Comparison of ENCODE assay signal across 8 mouse cellular contexts in genomic region chr4:141789564-141790218, GRCm38 (mm10). TPM values are rescaled to one million over a fixed set of nuclear protein-coding genes. Genes with fewer than 3 reads are reported as not detected.
DNase-seq lines count a peak whose midpoint lies in the region; ATAC-seq and TF ChIP-seq lines count a peak whose summit lies in the region.

No protein-coding gene starts in this region.

- no peak for ATAC-seq in forebrain, embryonic 12.5 days (ENCODE audit: low FRiP score)
- peak; percentile 9 for ATAC-seq in liver, embryonic 11.5 days (replicated peaks; ENCODE audit: low FRiP score)
- ATAC-seq in stomach, embryonic 15.5 days (ENCODE audit: insufficient read depth, low FRiP score, low read depth) = no peak
- no peak for ATAC-seq in granulocyte monocyte progenitor cell, adult 5-6 weeks (replicated peaks; ENCODE audit: poor library complexity, severe bottlenecking)

- no peaks in the 10 kb centered on the region for H3K27me3 ChIP-seq in testis, adult 2 months (ENCODE audit: control insufficient read depth, insufficient read depth, low read length)
- H3K27me3 ChIP-seq in forebrain, embryonic 12.5 days = no peaks in the 10 kb centered on the region
- no peaks in the 10 kb centered on the region for H3K27me3 ChIP-seq in liver, embryonic 11.5 days (replicated peaks; ENCODE audit: control insufficient read depth, insufficient read depth, low read length)
- H3K27me3 ChIP-seq in stomach, embryonic 15.5 days (replicated peaks) = no peaks in the 10 kb centered on the region

- H3K9me3 ChIP-seq in forebrain, embryonic 12.5 days = no peaks in the 10 kb centered on the region
- no peaks in the 10 kb centered on the region for H3K9me3 ChIP-seq in liver, embryonic 11.5 days (ENCODE audit: control insufficient read depth, low read length)
- no peaks in the 10 kb centered on the region for H3K9me3 ChIP-seq in stomach, embryonic 15.5 days

- peak overlapping the region; percentile 23 for H3K27ac ChIP-seq in testis, adult 2 months (ENCODE audit: control insufficient read depth, insufficient read depth, low read depth, low read length)
- H3K27ac ChIP-seq in forebrain, embryonic 12.5 days = peak overlapping the region; percentile 72; the same call in 1 of the 2 replicates
- H3K27ac ChIP-seq in liver, embryonic 11.5 days (ENCODE audit: low read depth, low read length) = peak overlapping the region; percentile 75
- H3K27ac ChIP-seq in stomach, embryonic 15.5 days = peak overlapping the region; percentile 78; the same call in 1 of the 2 replicates

- H3K4me3 ChIP-seq in testis, adult 2 months (ENCODE audit: control insufficient read depth, low read depth, low read length) = peak overlapping the region; percentile 87
- H3K4me3 ChIP-seq in forebrain, embryonic 12.5 days (replicated peaks) = peak overlapping the region; percentile 96
- peak overlapping the region; percentile 91 for H3K4me3 ChIP-seq in liver, embryonic 11.5 days (ENCODE audit: low read depth, low read length)
- peak overlapping the region; percentile 100 for H3K4me3 ChIP-seq in stomach, embryonic 15.5 days (replicated peaks)

- peak overlapping the region; percentile 81 for H3K4me2 ChIP-seq in forebrain, embryonic 12.5 days
- peak overlapping the region; percentile 94 for H3K4me2 ChIP-seq in liver, embryonic 11.5 days
- H3K4me2 ChIP-seq in stomach, embryonic 15.5 days = peak overlapping the region; percentile 81

- WGBS in forebrain, embryonic 12.5 days = 55% methylated on average over 3 of the region's 3 CpGs
- WGBS in liver, embryonic 11.5 days = 24% methylated on average over 3 of the region's 3 CpGs
- 29% methylated on average over 3 of the region's 3 CpGs for WGBS in stomach, embryonic 15.5 days

- no peaks in the 10 kb centered on the region; the same call in 1 of the 2 replicates for H3K36me3 ChIP-seq in testis, adult 2 months (ENCODE audit: control insufficient read depth, insufficient read depth, low read length)
- peaks cover 20% of the 10 kb centered on the region for H3K36me3 ChIP-seq in forebrain, embryonic 12.5 days (replicated peaks)
- peaks cover 3% of the 10 kb centered on the region for H3K36me3 ChIP-seq in liver, embryonic 11.5 days (ENCODE audit: control insufficient read depth, insufficient read depth, low read length)
- H3K36me3 ChIP-seq in stomach, embryonic 15.5 days = peaks cover 11% of the 10 kb centered on the region; the same call in 1 of the 2 replicates

- H3K4me1 ChIP-seq in testis, adult 2 months (ENCODE audit: control insufficient read depth, insufficient read depth, low read length) = peaks cover 12% of the 10 kb centered on the region
- peaks cover 20% of the 10 kb centered on the region for H3K4me1 ChIP-seq in forebrain, embryonic 12.5 days
- H3K4me1 ChIP-seq in liver, embryonic 11.5 days (replicated peaks; ENCODE audit: control insufficient read depth, insufficient read depth, low read length) = peaks cover 15% of the 10 kb centered on the region
- H3K4me1 ChIP-seq in stomach, embryonic 15.5 days = peaks cover 12% of the 10 kb centered on the region

- DNase-seq in testis, postnatal 14 days (ENCODE audit: low spot score) = no peak
- peak; percentile 47 for DNase-seq in liver, embryonic 11.5 days (ENCODE audit: low spot score)
- DNase-seq in right cerebral cortex, postnatal 36 days (ENCODE audit: low spot score in 2 of 2) = no peak
- no peak for DNase-seq in embryo, embryonic 11 days

- TF ChIP-seq CTCF in testis, adult 2 months (IDR thresholded peaks at IDR 0.05; ENCODE audit: control insufficient read depth, insufficient read depth, insufficient replicate concordance, low read depth, low read length) = no peak

- no peak for TF ChIP-seq POLR2A in testis, adult 2 months (IDR thresholded peaks at IDR 0.05; ENCODE audit: control insufficient read depth, low read depth, low read length)

- peak overlapping the region; percentile 94 for H3K9ac ChIP-seq in forebrain, embryonic 12.5 days
- peak overlapping the region; percentile 90 for H3K9ac ChIP-seq in liver, embryonic 11.5 days (ENCODE audit: low read depth, low read length)
- H3K9ac ChIP-seq in stomach, embryonic 15.5 days = peak overlapping the region; percentile 96

RNA-seq across cellular contexts. Expression of gene Dnajc16, which starts 1.0 kb away (rescaled TPM):
- polyA plus RNA-seq in testis, adult 2 months (2012; rRNA removed) = 11.3 and 12.2 TPM in 2 replicates
- 6.5 and 6.7 TPM in 2 replicates for polyA plus RNA-seq in forebrain, embryonic 12.5 days (2016; fragmentation: Nextera tagmentation; extraction: Ambion mirVana)
- 4.0 and 4.2 TPM in 2 replicates for polyA plus RNA-seq in liver, embryonic 11.5 days (2014; fragmentation: Nextera tagmentation; extraction: Ambion mirVana)
- 3.9 and 4.6 TPM in 2 replicates for polyA plus RNA-seq in stomach, embryonic 15.5 days (2015; fragmentation: Nextera tagmentation; extraction: Ambion mirVana)
- 6.9 and 10.2 TPM in 2 replicates for total RNA-seq in granulocyte monocyte progenitor cell, adult 5-6 weeks (2014; fragmentation: Nextera tagmentation)
- total RNA-seq in granulocyte monocyte progenitor cell, adult 5-6 weeks (2017) = 4.3 and 9.2 TPM in 2 replicates

RNA-seq across cellular contexts. Expression of gene Casp9, which starts 3.7 kb away (rescaled TPM):
- polyA plus RNA-seq in testis, adult 2 months (2012; rRNA removed) = 7.8 and 8.0 TPM in 2 replicates
- polyA plus RNA-seq in forebrain, embryonic 12.5 days (2016; fragmentation: Nextera tagmentation; extraction: Ambion mirVana) = 20.1 and 20.4 TPM in 2 replicates
- polyA plus RNA-seq in liver, embryonic 11.5 days (2014; fragmentation: Nextera tagmentation; extraction: Ambion mirVana) = 16.5 and 18.3 TPM in 2 replicates
- 21.2 and 23.4 TPM in 2 replicates for polyA plus RNA-seq in stomach, embryonic 15.5 days (2015; fragmentation: Nextera tagmentation; extraction: Ambion mirVana)
- total RNA-seq in granulocyte monocyte progenitor cell, adult 5-6 weeks (2014; fragmentation: Nextera tagmentation) = 11.5 and 12.8 TPM in 2 replicates
- 8.7 and 11.1 TPM in 2 replicates for total RNA-seq in granulocyte monocyte progenitor cell, adult 5-6 weeks (2017)

RNA-seq across cellular contexts. Expression of gene Cela2a, which starts 36.3 kb away (rescaled TPM):
- 6.2 and 6.5 TPM in 2 replicates for polyA plus RNA-seq in testis, adult 2 months (2012; rRNA removed)
- polyA plus RNA-seq in forebrain, embryonic 12.5 days (2016; fragmentation: Nextera tagmentation; extraction: Ambion mirVana) = not detected in 2 replicates
- not detected in 2 replicates for polyA plus RNA-seq in liver, embryonic 11.5 days (2014; fragmentation: Nextera tagmentation; extraction: Ambion mirVana)
- polyA plus RNA-seq in stomach, embryonic 15.5 days (2015; fragmentation: Nextera tagmentation; extraction: Ambion mirVana) = 475 and 519 TPM in 2 replicates
- not detected in 2 replicates for total RNA-seq in granulocyte monocyte progenitor cell, adult 5-6 weeks (2014; fragmentation: Nextera tagmentation)
- not detected in 2 replicates for total RNA-seq in granulocyte monocyte progenitor cell, adult 5-6 weeks (2017)

RNA-seq across cellular contexts. Expression of gene Agmat, which starts 43.2 kb away (rescaled TPM):
- polyA plus RNA-seq in testis, adult 2 months (2012; rRNA removed) = 0.07 TPM in 1 of 2 replicates, not detected in the other
- not detected in 2 replicates for polyA plus RNA-seq in forebrain, embryonic 12.5 days (2016; fragmentation: Nextera tagmentation; extraction: Ambion mirVana)
- 16.0 and 18.0 TPM in 2 replicates for polyA plus RNA-seq in liver, embryonic 11.5 days (2014; fragmentation: Nextera tagmentation; extraction: Ambion mirVana)
- polyA plus RNA-seq in stomach, embryonic 15.5 days (2015; fragmentation: Nextera tagmentation; extraction: Ambion mirVana) = 7.0 and 10.0 TPM in 2 replicates
- total RNA-seq in granulocyte monocyte progenitor cell, adult 5-6 weeks (2014; fragmentation: Nextera tagmentation) = not detected in 2 replicates
- not detected in 2 replicates for total RNA-seq in granulocyte monocyte progenitor cell, adult 5-6 weeks (2017)

RNA-seq across cellular contexts. Expression of gene Ctrc, which starts 56.5 kb away (rescaled TPM):
- polyA plus RNA-seq in testis, adult 2 months (2012; rRNA removed) = 0.66 and 1.4 TPM in 2 replicates
- polyA plus RNA-seq in forebrain, embryonic 12.5 days (2016; fragmentation: Nextera tagmentation; extraction: Ambion mirVana) = not detected in 2 replicates
- not detected in 2 replicates for polyA plus RNA-seq in liver, embryonic 11.5 days (2014; fragmentation: Nextera tagmentation; extraction: Ambion mirVana)
- polyA plus RNA-seq in stomach, embryonic 15.5 days (2015; fragmentation: Nextera tagmentation; extraction: Ambion mirVana) = 0.42 and 0.79 TPM in 2 replicates
- total RNA-seq in granulocyte monocyte progenitor cell, adult 5-6 weeks (2014; fragmentation: Nextera tagmentation) = not detected in 2 replicates
- total RNA-seq in granulocyte monocyte progenitor cell, adult 5-6 weeks (2017) = not detected in 2 replicates

Comparison
In these comparisons a context has a peak if more than half of its experiments do, and no peak if none do; other contexts are left out.
1. H3K27ac ChIP-seq: peak in every context shown above with its lines; median percentile 78 in stomach, embryonic 15.5 days; 75 in liver, embryonic 11.5 days; 72 in forebrain, embryonic 12.5 days; 23 in testis, adult 2 months.
2. RNA of gene Cela2a, which starts 36.3 kb away (polyA plus RNA-seq): 475 to 519 TPM in stomach, embryonic 15.5 days; 6.2 to 6.5 TPM in testis, adult 2 months, not detected in forebrain, embryonic 12.5 days and not detected in liver, embryonic 11.5 days; every median in the first group is over 10 times any median in the second.
3. Peak in every context shown above with its lines, with median percentiles within 50 percentile points of each other: H3K4me3 ChIP-seq, H3K4me2 ChIP-seq and H3K9ac ChIP-seq.